Mouse (Mus musculus) hindbrain, embryonic 16.5 days (tissue): ENCODE measurements around the gene Ttc7b. TPM values are rescaled to one million over a fixed set of nuclear protein-coding genes. Genes with fewer than 3 reads are reported as not detected.

ENCODE experiments used
- ATAC-seq: fragments of 200-750 bp; cut with Nextera tagmentation; 2 replicates; pipeline ENCODE4 v1.8.0; 2017; ENCODE audit warnings: moderate TSS enrichment, moderate library complexity
- H3K27ac ChIP-seq: fragments of 300-500 bp; sonication (generic); 2 replicates; pipeline ENCODE4 v1.5.1; 2014; ENCODE audit warnings: low read depth, mild to moderate bottlenecking, control low read depth, low read length, moderate library complexity
- H3K27me3 ChIP-seq: fragments of 300-500 bp; sonication (generic); replicated peaks from 2 replicates; pipeline ENCODE4 v1.6.1; 2014; ENCODE audit warnings: low read length; ENCODE audit not compliant: control insufficient read depth, insufficient read depth
- H3K36me3 ChIP-seq: fragments of 300-500 bp; sonication (generic); 2 replicates; pipeline ENCODE4 v1.6.1; 2014; ENCODE audit warnings: mild to moderate bottlenecking, low read length, moderate library complexity, mixed read lengths; ENCODE audit not compliant: control insufficient read depth, insufficient read depth
- H3K4me1 ChIP-seq: fragments of 300-500 bp; sonication (generic); 2 replicates; pipeline ENCODE4 v1.6.1; 2014; ENCODE audit warnings: low read depth, low read length; ENCODE audit not compliant: control insufficient read depth, insufficient read depth
- H3K4me2 ChIP-seq: fragments of 300-500 bp; sonication (generic); 2 replicates; pipeline ENCODE4 v1.6.1; 2014; ENCODE audit warnings: mild to moderate bottlenecking, low read length, control low read depth, moderate library complexity
- H3K4me3 ChIP-seq: fragments of 300-500 bp; sonication (generic); 2 replicates; pipeline ENCODE4 v1.5.1; 2014; ENCODE audit warnings: mild to moderate bottlenecking, low read length, control low read depth, moderate library complexity
- H3K9ac ChIP-seq: fragments of 300-500 bp; sonication (generic); 2 replicates; pipeline ENCODE4 v1.6.1; 2014; ENCODE audit warnings: low read depth, mild to moderate bottlenecking, control low read depth, low read length, moderate library complexity
- H3K9me3 ChIP-seq: fragments of 300-500 bp; sonication (generic); 2 replicates; pipeline ENCODE4 v1.6.1; 2014; ENCODE audit warnings: mild to moderate bottlenecking, low read length, moderate library complexity; ENCODE audit not compliant: control insufficient read depth
- WGBS: fragments of 180-500 bp; shearing (Covaris S2); extraction: QIAGEN DNeasy Blood & Tissue Kit; methylation state at CpG from one replicate; pipeline ENCODE4 v1.1.7; 2014; 5-methylcytosine and 5-hydroxymethylcytosine counted together
- polyA plus RNA-seq: library from polyadenylated mRNA; unstranded; fragments of >200 nt; fragmentation: Nextera tagmentation; extraction: Ambion mirVana; gene quantifications from 2 replicates; pipeline ENCODE4 v1.2.1, GENCODE M21; 2015

The Ttc7b gene
- polyA plus RNA-seq, 1 experiment from 2014 or later = 8.8 TPM

DNA sequence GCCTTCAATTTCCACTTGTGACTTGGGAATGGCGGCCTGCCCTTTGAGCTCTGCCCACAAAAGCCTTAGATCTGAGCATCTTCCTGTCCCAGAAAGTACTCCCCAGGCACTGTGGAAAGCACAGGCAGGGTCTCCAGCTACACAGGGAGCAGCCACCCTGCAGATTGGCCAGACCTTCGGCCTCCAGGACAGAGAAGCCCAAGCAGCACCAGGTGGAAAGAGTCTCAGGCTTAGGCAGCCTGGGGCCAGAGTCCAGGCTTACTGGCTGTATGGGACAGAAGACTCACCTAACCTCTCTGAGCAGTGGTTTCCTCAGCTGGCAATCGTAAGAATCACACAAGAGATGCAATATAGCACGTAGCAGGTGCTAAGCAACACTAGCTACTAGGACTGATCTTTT, 17.0 kb downstream of the Ttc7b start:
- 95% methylated on average over 4 of the region's 4 CpGs for WGBS
- Histone ChIP-seq H3K36me3 (peaks cover 9% of the 10 kb centered on the region), H3K4me3 (no peak overlapping the region), H3K4me2 (no peak overlapping the region), H3K27ac (no peak overlapping the region), H3K27me3 (no peaks in the 10 kb centered on the region), H3K9me3 (no peaks in the 10 kb centered on the region), H3K9ac (no peak overlapping the region), H3K4me1 (no peaks in the 10 kb centered on the region)
- ATAC-seq = no peak

DNA sequence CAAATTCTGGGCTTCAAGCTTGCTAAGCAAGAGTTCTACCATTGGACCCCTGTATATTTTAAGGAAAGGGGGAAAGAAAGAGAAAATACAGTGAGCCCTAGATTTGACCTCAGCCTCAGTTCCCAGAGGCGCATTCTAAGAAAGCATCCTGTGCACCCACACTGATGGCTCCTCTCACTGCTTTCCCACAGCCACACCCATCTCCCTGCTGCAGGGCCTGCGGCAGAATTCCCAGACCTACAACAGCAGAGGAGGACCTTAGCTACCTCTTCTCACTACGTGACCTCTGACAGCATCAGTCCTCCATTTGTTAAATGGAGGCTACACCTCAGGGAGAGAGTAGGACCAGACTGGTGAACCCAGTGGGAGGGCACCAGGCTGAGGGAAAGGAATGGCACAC, 18.1 kb downstream of the Ttc7b start:
- H3K9ac ChIP-seq = no peak overlapping the region
- H3K4me2 ChIP-seq = no peak overlapping the region
- H3K9me3 ChIP-seq = no peaks in the 10 kb centered on the region
- 82% methylated on average over 3 of the region's 3 CpGs for WGBS
- no peak overlapping the region for H3K4me3 ChIP-seq
- ATAC-seq = no peak
- no peak overlapping the region for H3K27ac ChIP-seq
- H3K27me3 ChIP-seq = no peaks in the 10 kb centered on the region
- H3K36me3 ChIP-seq = peaks cover 19% of the 10 kb centered on the region
- no peaks in the 10 kb centered on the region for H3K4me1 ChIP-seq

DNA sequence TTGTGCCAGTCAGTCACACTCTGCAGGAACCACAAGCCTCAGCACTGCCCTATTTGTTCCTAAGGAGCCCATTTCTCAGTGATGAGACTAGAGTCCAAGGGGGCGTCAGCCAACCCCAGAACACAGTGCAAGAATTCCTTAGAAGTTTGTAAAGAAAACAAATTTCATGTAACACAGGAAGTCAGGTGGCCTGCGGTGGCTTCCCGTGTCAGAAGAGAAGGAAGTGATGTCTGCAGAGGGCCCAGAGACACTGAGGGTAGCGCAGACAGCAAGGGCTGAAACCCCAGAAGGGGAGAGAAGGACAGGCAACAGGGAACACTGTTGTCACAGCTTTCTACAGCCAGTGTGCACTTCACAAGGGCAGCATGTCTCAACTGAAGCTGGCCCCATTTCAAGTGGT, 19.4 kb downstream of the Ttc7b start:
- 90% methylated on average over 4 of the region's 4 CpGs for WGBS
- ATAC-seq = no peak
- Histone ChIP-seq H3K9ac (no peak overlapping the region), H3K4me3 (no peak overlapping the region), H3K9me3 (no peaks in the 10 kb centered on the region), H3K4me1 (no peaks in the 10 kb centered on the region), H3K36me3 (peaks cover 30% of the 10 kb centered on the region), H3K27ac (no peak overlapping the region), H3K4me2 (no peak overlapping the region), H3K27me3 (no peaks in the 10 kb centered on the region)

DNA sequence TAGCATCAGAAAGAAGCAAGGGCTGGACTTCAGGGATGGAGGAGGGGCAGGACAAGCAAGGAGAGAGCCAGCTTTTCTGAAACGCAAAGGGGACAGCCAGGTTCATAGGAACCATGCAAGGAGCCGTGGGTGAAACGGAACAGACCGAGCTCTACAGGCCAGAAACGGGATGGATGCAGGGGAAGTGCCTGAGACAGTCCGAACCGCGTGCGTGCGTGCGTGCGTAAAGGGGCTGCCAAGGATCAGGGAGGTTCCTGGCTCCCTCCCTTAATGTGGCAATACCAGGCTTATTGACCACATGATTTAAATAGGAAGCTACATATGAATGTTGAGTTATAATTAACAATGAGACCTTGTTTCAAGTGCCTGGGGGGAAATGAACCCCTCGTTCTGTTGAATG, 21.2 kb downstream of the Ttc7b start:
- no peaks in the 10 kb centered on the region for H3K4me1 ChIP-seq
- H3K4me3 ChIP-seq = no peak overlapping the region
- H3K36me3 ChIP-seq = peaks cover 35% of the 10 kb centered on the region
- no peaks in the 10 kb centered on the region for H3K27me3 ChIP-seq
- no peak for ATAC-seq
- 90% methylated on average over 13 of the region's 13 CpGs for whole genome bisulfite sequencing
- H3K9me3 ChIP-seq = no peaks in the 10 kb centered on the region
- no peak overlapping the region for H3K27ac ChIP-seq
- no peak overlapping the region for H3K9ac ChIP-seq
- no peak overlapping the region for H3K4me2 ChIP-seq

DNA sequence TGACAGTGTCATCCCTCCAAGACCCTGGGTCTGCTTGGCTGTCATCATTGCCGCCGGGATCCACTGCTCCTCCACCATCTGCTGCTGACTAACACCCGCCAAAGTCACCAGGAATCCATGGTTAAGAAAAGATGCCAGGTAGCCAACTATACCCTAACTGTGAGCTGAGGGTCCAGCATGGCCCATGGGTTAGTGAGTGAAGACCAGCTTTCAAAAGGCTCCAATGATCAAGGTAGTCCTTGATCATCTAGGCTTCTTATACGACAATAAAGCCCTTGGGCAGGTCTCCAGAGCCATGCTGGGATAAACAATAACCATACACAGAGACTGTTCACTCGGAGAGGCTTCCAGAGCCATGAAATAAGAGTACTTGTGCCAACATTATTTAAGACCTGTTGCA, 22.6 kb downstream of the Ttc7b start:
- Histone ChIP-seq H3K4me2 (no peak overlapping the region), H3K9me3 (no peaks in the 10 kb centered on the region), H3K36me3 (peaks cover 39% of the 10 kb centered on the region), H3K9ac (no peak overlapping the region), H3K4me3 (no peak overlapping the region), H3K27ac (no peak overlapping the region), H3K27me3 (no peaks in the 10 kb centered on the region), H3K4me1 (no peaks in the 10 kb centered on the region)
- no peak for ATAC-seq
- WGBS = 88% methylated on average over 5 of the region's 5 CpGs

DNA sequence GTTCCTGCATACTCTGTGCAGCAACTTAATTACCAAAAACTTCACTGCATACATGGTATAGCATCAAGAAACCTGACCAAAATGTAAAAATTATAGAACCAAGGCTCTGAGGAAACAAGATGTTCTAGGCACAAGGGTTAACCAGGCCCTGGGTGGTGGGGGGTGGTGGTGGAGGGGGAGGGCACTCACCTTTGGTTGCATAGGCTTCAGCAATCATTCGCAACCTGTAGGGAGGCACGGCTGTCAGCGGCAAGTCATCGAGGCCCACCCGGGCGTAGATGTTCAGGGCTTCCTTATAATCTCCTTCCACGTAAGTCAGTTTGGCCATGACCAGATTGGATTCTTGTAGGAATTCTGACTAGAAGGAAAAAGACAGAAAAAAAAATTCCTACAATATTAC, 25.5 kb downstream of the Ttc7b start:
- no peaks in the 10 kb centered on the region for H3K9me3 ChIP-seq
- peaks cover 46% of the 10 kb centered on the region for H3K36me3 ChIP-seq
- H3K27me3 ChIP-seq = no peaks in the 10 kb centered on the region
- no peak overlapping the region for H3K4me2 ChIP-seq
- no peaks in the 10 kb centered on the region for H3K4me1 ChIP-seq
- no peak for ATAC-seq
- no peak overlapping the region for H3K9ac ChIP-seq
- no peak overlapping the region for H3K4me3 ChIP-seq
- no peak overlapping the region for H3K27ac ChIP-seq
- WGBS = 95% methylated on average over 7 of the region's 7 CpGs

DNA sequence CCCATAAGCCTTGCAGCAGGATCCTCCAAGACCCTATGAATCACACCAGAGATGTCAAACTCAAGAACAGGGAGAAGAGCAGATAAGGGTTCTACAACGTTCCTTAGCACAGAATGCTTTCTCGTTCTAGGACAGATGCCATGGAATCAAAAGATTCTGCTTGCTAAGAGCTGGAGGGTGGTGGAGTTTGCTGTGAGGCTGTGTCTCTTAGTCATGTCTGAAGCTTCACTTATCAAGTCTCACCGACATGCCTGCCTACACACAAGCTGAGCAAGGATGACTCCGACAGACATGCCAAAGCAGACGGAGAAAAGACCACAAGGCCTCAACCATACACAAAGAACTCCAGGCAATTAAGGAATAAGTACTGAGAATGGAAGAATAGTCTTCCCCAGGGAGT, 27.4 kb downstream of the Ttc7b start:
- no peak for ATAC-seq
- Histone ChIP-seq H3K9ac (no peak overlapping the region), H3K4me3 (no peak overlapping the region), H3K36me3 (peaks cover 43% of the 10 kb centered on the region), H3K27ac (no peak overlapping the region), H3K4me2 (no peak overlapping the region), H3K27me3 (no peaks in the 10 kb centered on the region), H3K4me1 (no peaks in the 10 kb centered on the region), H3K9me3 (no peaks in the 10 kb centered on the region)
- WGBS = 97% methylated on average over 5 of the region's 5 CpGs

DNA sequence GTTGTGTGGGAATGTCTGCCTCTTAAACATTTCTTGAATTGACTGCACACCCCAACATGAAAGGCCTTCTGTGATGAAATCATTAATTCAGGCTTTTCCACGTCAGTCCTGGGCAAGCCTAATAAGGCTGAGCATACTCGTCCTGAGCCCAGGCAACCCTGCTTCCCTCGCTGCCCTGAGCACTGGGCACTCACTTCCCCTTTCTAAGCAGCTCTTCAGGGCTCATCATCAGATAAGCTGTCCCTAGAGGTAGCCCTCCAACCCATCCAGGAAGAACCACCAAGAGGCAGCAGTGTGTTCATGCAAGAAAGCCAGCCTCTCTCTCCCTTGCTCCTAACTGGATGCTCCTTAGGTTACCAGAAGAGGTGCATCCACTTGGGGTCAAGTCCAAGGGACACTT, 27.9 kb downstream of the Ttc7b start:
- H3K27me3 ChIP-seq = no peaks in the 10 kb centered on the region
- no peak overlapping the region for H3K9ac ChIP-seq
- H3K4me2 ChIP-seq = no peak overlapping the region
- WGBS = 89% methylated on average over 3 of the region's 3 CpGs
- H3K4me3 ChIP-seq = no peak overlapping the region
- ATAC-seq = no peak
- no peak overlapping the region for H3K27ac ChIP-seq
- H3K9me3 ChIP-seq = no peaks in the 10 kb centered on the region
- H3K4me1 ChIP-seq = no peaks in the 10 kb centered on the region
- H3K36me3 ChIP-seq = peaks cover 38% of the 10 kb centered on the region

DNA sequence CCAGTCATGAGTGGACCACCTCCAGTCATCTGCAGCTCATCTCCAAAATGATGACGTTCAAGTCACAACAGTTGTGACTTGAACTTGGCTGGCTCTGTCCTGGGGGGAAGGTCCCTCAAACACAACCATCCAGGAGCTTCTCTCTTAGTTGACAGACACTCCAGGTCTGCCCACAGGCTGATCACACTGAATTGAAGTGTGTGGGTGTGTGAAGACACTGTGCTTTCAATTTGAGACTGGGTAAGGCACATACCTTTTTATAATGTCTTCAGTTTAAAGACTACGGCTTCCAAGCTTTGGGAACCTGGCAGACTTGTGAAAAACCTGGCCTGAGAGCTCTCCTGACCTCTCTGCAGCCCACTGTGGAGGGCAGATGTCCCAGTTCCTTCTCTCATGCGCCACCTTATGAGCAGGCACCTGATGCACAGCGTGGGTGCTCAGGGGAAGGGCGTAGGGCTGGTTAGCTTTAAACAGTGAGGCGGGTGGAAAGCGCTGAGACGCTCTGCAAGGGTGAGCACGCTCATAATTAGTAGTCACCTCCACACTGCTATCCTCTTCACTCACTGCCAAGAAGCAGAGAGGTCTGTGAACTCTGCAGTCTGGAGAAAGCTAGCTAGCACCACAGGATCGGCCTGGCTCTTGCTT, 28.5 kb downstream of the Ttc7b start:
- Histone ChIP-seq H3K4me1 (no peaks in the 10 kb centered on the region), H3K9me3 (no peaks in the 10 kb centered on the region), H3K36me3 (peaks cover 33% of the 10 kb centered on the region), H3K4me2 (no peak overlapping the region), H3K9ac (no peak overlapping the region), H3K27me3 (no peaks in the 10 kb centered on the region), H3K27ac (no peak overlapping the region), H3K4me3 (no peak overlapping the region)
- 93% methylated on average over 10 of the region's 10 CpGs for WGBS
- peak; percentile 54; the same call in 1 of the 2 replicates for ATAC-seq

DNA sequence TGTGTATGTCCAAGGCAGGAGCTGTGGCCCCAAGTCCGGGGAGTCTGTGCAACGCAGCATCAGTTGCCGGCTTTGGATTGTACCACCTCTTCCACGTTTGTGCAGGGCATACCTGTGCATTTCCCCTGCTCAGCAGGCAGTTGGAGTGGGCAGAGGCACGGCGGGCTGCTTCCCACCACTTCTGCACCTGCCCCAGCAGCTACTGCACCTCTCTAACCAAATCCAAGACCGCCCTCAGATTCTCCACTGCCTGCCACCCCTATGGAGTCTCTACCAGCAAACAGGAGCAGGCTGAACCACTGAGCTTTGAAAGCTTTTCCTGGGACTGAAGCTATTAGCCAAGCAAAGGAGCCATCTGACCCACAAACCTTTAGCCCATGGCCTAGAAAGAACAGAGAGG, 30.8 kb downstream of the Ttc7b start:
- ATAC-seq = no peak
- Histone ChIP-seq H3K27me3 (no peaks in the 10 kb centered on the region), H3K4me1 (no peaks in the 10 kb centered on the region), H3K36me3 (peaks cover 23% of the 10 kb centered on the region), H3K4me3 (no peak overlapping the region), H3K4me2 (no peak overlapping the region), H3K9ac (no peak overlapping the region), H3K9me3 (no peaks in the 10 kb centered on the region), H3K27ac (no peak overlapping the region)
- 95% methylated on average over 7 of the region's 7 CpGs for WGBS
